Mouse (Mus musculus): ENCODE data around the gene Ralgps1. TPM values are rescaled to one million over a fixed set of nuclear protein-coding genes. Genes with fewer than 3 reads are reported as not detected.
"Not testable (repeated sequence)": the region's sequence is repeated elsewhere in the genome, so short reads cannot be mapped to it uniquely, and the experiment has no call there.

Gene Ralgps1
- total RNA-seq, 4 experiments from 2014 or later, result 4.2 to 12.7 (median 8.0) TPM

- DNase-seq, result no peak
Measured at GRCm38 (mm10) chr2:33234848-33235247, 136.4 kb downstream of the Ralgps1 start.

DNA sequence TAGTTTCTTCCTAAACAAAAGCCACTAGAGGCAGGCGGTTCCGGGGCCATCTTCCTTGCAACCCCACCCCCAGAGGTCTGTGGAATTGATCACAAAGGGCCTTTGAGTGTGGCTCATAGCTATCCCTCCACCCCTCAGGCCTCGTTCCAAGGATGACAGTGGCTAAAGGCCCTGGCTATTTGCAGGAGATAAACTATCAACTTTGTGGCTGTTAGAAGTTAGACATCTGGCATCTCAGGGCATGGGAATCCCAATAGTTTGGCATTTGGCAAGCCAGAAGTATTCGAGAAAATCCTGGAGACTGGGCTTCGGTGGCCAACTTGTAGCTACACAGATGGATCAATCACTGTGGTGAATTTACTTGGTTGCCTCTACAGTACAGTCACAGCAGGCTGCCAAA lies 137.4 kb downstream of the Ralgps1 start:
- no peak for DNase-seq

GRCm38 (mm10) chr2:33232782-33233570 lies 138.3 kb downstream of the Ralgps1 start:
- no peak for DNase-seq

GRCm38 (mm10) chr2:33231788-33232187 lies 139.5 kb downstream of the Ralgps1 start:
- DNase-seq, result no peak

DNA sequence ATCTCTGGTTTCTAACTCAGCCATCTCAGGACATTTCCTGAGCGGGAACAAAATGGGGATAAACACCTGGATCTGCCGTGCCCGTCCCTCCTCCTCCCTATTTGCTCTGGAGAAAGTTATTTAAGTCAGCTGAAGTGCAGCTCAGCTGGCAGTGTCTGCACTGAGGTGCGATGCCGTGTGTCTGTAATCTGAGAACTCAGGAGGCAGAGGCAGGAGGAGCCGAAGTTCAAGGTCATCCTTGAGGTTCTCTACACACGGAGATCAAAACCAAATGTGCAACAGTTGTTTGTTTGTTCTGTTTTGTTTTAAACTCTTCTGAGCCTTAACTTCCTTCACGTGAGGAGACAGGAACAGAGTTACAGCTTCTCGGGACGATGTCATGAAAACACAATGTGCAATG lies 140.6 kb downstream of the Ralgps1 start:
- DNase-seq, result no peak

DNA sequence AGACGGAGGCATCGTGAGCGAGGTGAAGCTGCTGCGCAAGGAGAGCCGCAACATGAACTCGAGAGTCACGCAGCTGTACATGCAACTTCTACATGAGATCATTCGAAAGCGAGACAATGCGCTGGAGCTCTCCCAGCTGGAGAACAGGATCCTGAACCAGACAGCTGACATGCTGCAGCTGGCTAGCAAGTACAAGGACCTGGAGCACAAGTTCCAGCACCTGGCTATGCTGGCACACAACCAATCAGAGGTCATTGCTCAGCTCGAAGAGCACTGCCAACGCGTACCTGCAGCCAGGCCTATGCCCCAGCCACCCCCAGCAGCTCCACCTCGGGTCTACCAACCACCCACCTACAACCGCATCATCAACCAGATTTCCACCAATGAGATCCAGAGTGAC lies 142.7 kb downstream of the Ralgps1 start:
- DNase-seq, result no peak

DNA sequence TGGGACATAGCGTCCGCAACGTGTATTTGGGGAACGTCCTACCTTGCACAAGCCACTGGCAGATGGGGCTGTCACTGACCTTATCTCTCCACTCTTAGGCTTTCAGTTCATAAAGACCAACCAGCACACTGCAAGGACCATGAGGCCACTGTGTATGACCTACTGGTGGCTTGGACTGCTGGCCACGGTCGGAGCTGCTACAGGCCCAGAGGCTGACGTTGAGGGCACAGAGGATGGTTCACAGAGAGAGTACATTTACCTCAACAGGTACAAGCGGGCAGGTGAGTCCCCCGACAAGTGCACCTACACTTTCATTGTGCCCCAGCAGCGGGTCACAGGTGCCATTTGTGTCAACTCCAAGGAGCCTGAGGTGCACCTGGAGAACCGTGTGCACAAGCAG lies 143.2 kb downstream of the Ralgps1 start:
- DNase-seq, result no peak

DNA sequence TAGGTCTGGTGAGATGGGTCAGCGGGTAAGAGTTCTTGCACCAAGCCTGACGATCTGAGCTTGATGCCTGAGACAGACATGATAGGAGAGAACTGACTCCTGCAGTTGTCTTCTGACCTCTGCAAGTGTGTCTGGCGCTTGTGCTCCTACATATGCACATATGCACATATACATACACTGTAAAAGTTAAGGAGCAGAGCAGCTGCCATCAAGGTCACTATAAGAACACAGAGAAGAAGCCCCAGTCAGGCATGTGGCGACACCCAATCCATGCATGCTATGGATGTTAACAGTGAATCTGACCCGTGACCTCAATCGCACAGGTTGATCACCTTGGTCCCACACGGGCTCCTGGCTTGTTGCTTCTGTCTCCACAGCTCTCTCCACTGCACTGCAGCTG lies 145.4 kb downstream of the Ralgps1 start:
- DNase-seq, result no peak

- no peak for DNase-seq
Measured at GRCm38 (mm10) chr2:33223656-33224358, 147.5 kb downstream of the Ralgps1 start.

DNA sequence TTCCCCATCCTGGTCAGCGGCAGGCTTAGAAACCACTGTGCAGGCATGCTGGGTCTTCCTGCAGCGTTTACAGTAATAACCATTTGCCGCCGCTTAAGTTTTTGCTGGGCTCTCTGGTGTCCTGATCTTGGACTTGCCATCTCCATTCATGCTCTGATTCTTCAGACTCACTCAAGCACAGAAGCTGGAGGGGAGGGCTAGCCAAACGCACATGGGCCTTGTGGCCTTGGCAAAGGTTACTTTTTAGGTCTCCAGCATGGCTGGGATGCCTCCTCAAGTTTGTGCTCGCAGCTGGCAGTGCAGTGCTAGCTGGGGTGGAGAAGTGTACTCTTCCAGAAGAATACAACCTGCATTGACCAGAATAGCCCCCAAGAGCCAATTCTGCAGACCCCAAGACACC lies 148.8 kb downstream of the Ralgps1 start:
- no peak for DNase-seq

DNA sequence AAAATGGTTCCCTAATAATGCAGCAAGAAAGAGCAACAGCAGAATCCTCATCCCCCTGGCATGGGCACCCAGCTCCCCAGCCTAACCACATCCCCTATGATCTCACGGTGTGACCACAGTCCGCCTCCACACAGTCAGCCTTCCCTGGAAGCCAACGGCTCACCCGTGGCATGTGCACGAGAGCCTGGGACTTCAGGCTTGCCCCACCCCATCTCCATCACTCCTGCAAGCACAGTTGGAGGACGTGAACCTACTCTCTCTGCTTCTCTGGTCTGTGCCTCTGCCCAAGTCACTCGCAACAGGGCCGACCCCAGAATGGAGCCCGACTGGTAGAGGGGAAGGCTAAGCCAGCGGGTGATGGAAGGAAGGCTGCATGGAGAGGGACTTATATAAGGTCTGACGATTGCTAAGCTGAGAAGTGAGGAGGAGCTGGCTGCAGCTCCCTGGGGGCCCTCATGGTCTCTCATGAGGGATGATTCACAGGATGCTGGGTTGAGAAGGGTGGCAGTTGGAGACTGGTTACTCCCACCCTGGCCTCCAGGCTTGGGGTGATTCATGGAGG lies 149.9 kb downstream of the Ralgps1 start:
- no peak for DNase-seq

GRCm38 (mm10) chr2:33220674-33221338 lies 150.5 kb downstream of the Ralgps1 start:
- no peak for DNase-seq

DNA sequence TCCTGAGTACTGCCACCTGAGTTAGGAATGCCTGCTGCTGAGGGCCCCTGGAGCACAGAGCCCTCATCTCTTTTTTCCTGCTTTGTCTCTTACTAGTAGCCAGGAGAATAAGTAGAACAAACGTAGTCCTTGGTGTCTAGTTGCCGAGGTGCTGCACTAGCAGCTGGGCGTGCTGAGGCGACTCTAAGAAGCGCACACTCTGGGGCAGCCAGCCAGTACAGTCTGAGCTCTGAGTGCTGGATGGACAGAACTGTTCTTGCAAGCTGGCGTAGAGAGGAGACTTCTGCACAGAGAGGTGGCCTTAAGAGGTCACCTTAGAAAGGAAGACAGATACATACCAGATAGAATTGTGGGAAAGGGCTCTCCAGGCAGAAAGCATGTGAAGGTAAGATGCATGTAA lies 151.0 kb downstream of the Ralgps1 start:
- DNase-seq, result no peak

- DNase-seq, result no peak
Measured at GRCm38 (mm10) chr2:33219637-33220036, 151.6 kb downstream of the Ralgps1 start.

DNA sequence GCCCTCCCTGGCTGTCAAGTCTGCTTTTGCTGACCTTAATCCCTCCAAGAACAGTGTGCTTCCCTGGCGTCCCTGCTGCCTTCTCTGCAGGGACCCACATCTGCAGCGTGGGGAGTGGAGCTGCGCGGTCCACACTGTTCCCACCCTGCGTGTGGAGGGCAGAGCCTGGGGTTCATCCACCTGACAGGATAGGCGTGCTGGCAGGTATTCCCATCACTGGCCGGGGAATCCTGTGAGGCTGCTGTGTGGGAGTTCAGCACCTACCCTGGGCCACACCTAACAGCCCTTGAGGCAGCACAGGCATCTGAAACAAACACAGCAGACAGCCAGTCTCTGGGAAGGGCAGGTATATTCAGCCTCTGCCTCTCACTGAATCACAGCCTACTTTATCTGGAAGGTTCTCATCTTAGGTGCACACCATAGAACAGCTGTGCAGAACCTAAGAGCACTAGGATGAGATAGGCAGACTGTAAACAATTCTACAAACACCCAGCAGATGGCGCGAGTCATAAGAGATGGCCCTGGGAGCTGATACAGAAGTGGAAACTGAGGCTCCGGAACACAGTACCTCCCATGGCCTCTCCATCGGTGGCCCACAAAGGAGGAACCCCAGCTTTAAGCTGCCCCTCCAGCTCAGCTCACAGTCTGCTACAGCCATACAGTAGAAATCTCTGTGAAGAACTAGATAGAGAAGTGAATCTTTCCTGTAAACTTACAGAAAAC lies 152.2 kb downstream of the Ralgps1 start:
- no peak for DNase-seq

DNA sequence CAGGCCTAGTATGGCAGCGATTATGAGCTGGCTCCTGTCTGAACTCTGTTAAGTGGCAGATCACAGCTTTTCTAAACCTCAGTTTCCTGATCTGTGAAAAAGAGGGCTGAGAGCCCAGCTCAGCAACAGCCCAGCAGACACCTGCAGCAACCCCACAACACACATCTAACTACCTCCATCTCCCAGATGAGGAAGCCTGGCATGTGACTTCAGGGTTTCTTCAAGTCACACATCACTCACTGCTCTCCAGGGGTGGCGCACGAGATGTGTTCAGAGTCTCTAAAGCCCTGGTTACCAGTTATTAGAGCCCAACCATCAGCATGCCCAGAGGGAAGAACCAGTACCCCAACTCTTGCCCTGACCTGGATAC lies 153.9 kb downstream of the Ralgps1 start:
- DNase-seq, result no peak

DNA sequence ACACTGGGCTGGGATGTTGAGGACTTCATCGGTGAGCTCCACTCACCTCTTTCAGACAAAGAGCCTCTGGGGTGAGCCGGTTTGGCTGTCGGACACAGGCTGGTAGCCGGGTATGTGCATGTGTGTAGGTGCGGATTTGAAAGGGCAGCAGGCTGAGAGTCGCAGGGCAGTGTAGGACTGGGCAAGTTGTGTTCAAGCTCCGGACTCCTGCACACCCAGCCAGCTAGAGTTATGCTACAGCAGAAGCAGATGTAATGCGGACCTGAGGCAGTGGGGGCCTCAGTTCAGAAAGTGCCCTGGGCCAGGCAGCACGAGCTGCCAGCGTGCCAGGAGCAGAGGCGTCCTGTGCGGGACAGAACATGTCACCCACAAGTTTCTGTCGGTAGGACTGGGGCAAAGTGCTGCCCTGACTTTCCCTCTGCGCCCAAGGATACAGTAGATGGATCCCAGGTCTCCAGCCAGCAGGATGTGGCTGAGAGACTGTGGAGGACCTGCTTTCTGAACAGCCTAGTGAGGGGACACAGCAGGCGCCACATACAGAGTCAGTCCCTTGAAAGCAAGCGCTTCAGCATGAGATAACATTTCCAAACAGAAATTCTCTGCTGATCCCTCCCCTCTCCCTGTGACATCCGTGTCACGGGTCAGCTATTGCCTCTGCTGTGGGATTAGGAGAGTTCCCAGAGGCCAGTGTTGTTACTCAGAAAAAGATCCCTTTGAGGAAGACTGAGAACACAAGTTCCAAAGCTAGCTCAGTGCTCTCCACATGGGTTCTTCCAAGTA lies 154.5 kb downstream of the Ralgps1 start:
- no peak for DNase-seq

DNA sequence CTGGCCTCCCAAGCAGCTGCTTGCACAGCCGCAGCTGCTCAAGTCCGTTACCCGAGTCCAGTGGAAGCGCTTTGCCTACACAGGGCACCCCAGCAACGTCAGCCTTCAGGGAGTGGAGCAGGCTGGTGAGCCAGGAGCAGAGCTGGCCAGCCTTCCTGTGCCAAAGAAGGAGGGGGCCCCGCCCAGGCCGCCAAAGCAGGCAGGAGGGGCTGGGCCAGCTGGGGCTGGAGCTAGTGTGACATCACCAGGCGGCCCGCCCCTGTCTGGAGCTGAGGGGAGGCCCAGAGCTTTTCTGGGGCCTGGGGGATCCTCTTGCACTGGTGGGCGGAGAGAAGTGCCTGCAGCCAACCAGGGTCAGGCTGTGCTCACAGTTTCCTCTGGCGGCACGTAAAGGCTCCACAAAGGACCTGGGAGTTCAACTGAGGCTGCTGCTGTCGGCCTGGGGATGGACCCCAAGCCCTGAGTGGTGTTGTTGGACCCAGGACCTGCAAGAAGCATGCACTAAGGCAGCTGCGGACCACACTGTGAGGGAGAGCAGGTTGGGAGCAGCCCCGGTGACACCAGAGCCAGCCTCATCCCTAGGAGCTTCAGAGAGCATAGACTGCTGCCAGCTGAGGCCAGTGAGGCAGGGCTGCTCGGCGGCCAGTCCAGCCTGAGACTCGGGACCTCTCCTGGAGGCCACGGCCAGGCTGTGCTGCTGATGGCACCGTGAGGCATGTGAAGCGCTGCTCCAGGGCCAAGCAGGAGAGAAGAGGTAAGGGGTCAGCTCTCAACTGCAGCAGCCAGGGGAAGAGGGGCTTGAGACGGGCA lies 155.4 kb downstream of the Ralgps1 start, which contains the start of gene Angptl2:
Angptl2 (plus strand) TSS at position 370 of the 810 bp plus-strand sequence.
- peak; percentile 86 for DNase-seq

DNA sequence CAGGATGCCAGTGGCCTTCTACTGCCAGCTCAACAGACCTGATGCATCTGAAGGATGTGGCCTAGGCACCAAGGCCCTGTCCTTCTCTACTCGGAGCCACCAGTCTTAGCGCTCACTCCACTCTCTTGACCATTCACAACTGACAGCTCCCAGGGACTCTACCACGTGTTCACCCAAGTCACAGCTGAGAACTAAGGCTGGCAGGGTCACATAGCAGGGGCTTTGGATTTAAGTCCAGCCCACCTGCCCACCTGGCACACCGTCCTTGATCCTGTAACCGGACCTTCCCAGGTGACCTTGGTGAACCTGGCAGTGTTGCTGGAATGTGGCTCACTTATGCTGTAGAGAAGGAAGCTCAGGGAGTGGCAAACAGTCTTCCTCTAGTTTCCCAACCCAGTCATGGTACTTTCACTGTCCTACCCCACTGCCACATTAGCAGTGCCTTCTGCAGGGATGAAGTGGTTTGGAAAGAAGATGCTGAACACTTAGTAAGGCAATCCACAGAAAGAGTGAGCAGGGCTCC lies 156.0 kb downstream of the Ralgps1 start:
- DNase-seq, result peak; percentile 29

DNA sequence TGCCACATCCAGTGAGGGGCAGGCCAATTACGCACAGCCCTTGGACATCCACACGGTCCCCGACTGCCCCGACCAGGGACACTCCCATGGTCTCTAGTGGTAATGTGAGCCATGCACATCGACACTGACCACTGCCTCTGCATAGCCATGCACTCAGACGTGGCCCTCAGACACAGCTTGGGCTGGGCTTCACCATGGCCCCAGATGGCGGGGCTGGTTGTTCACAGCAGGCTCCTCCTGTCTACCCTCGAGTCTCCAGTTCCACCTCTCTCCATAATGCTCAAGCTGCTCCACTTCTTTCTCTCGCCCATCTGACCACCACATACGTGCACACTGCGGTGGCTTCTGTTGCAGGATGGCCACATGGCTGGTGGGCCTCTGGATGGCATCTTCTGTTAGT lies 160.0 kb downstream of the Ralgps1 start:
- not testable (repeated sequence) for DNase-seq

Measured in adrenal gland, adult 8-10 months (tissue).